Mouse (Mus musculus) midbrain, embryonic 14.5 days (tissue): ENCODE measurements at regions not wholly inside any gene's neighbourhood (a gene's known extent, or its start where the extent isn't known, plus 50 kb on each side); places are given as distances from the start of the nearest gene placed in this dataset.

Experiments used
- ATAC-seq: fragments of 200-750 bp; cut with Nextera tagmentation; 2 replicates; pipeline ENCODE4 v1.8.0; 2017; ENCODE audit warnings: moderate number of reproducible peaks, moderate library complexity; ENCODE audit not compliant: low FRiP score, low TSS enrichment
- DNase-seq: peaks from one replicate; pipeline ENCODE4 v3.0.0-alpha.2; 2015
- H3K27ac ChIP-seq: fragments of 300-500 bp; sonication (generic); replicated peaks from 2 replicates; pipeline ENCODE4 v1.5.1; 2014; ENCODE audit warnings: mild to moderate bottlenecking, low read depth, low read length, moderate library complexity
- H3K27me3 ChIP-seq: fragments of 300-500 bp; sonication (generic); 2 replicates; pipeline ENCODE4 v1.6.1; 2014; ENCODE audit warnings: low read length, control low read depth, mixed read lengths; ENCODE audit not compliant: control insufficient read depth, insufficient read depth
- H3K36me3 ChIP-seq: fragments of 300-500 bp; sonication (generic); 2 replicates; pipeline ENCODE4 v1.6.1; 2014; ENCODE audit warnings: low read length, control low read depth; ENCODE audit not compliant: control insufficient read depth, insufficient read depth
- H3K4me1 ChIP-seq: fragments of 300-500 bp; sonication (generic); 2 replicates; pipeline ENCODE4 v1.6.1; 2014; ENCODE audit warnings: mild to moderate bottlenecking, antibody characterized with exemption, low read length, control low read depth; ENCODE audit not compliant: control insufficient read depth, insufficient read depth
- H3K4me2 ChIP-seq: fragments of 300-500 bp; sonication (generic); 2 replicates; pipeline ENCODE4 v1.6.1; 2014; ENCODE audit warnings: mild to moderate bottlenecking, low read length, moderate library complexity
- H3K4me3 ChIP-seq: fragments of 300-500 bp; sonication (generic); replicated peaks from 2 replicates; pipeline ENCODE4 v1.5.1; 2014; ENCODE audit warnings: low read depth, low read length
- H3K9ac ChIP-seq: fragments of 300-500 bp; sonication (generic); replicated peaks from 2 replicates; pipeline ENCODE4 v1.6.1; 2014; ENCODE audit warnings: mild to moderate bottlenecking, low read length, moderate library complexity
- H3K9me3 ChIP-seq: fragments of 300-500 bp; sonication (generic); 2 replicates; pipeline ENCODE4 v1.6.1; 2016; ENCODE audit warnings: low read length, control low read depth, mixed read lengths; ENCODE audit not compliant: control insufficient read depth
- WGBS: fragments of 180-500 bp; shearing (Covaris S2); extraction: QIAGEN DNeasy Blood & Tissue Kit; methylation state at CpG from one replicate; pipeline ENCODE4 v1.1.7; 2014; 5-methylcytosine and 5-hydroxymethylcytosine counted together

DNA sequence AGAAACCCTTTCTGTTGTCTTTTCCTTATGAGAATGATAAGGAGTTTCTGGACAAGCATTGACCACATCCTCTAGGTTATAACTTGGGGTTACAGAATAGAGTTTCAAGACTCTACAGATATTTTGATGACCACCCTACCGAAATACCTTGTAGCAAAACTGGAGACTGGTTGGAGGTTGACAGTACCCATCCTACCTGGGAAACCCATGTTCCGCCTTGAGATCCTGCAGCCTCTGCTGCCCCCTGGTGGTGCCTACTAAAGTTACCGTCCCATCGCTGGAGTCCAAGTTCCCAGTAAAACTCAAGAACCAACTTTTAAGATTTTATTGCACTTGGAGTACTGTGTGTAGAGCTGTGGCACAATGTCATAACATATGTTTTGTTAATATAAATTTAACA, 472.1 kb downstream of the Kctd12 start:
- Histone ChIP-seq H3K4me1 (no peaks in the 10 kb centered on the region), H3K9ac (no peak overlapping the region), H3K4me3 (no peak overlapping the region), H3K4me2 (no peak overlapping the region), H3K27me3 (no peaks in the 10 kb centered on the region), H3K36me3 (no peaks in the 10 kb centered on the region), H3K27ac (no peak overlapping the region), H3K9me3 (no peaks in the 10 kb centered on the region)
- 32% methylated on average over 4 of the region's 4 CpGs for WGBS
- peak; percentile 72 for DNase-seq
- ATAC-seq: peak; percentile 55; the same call in 1 of the 2 replicates

DNA sequence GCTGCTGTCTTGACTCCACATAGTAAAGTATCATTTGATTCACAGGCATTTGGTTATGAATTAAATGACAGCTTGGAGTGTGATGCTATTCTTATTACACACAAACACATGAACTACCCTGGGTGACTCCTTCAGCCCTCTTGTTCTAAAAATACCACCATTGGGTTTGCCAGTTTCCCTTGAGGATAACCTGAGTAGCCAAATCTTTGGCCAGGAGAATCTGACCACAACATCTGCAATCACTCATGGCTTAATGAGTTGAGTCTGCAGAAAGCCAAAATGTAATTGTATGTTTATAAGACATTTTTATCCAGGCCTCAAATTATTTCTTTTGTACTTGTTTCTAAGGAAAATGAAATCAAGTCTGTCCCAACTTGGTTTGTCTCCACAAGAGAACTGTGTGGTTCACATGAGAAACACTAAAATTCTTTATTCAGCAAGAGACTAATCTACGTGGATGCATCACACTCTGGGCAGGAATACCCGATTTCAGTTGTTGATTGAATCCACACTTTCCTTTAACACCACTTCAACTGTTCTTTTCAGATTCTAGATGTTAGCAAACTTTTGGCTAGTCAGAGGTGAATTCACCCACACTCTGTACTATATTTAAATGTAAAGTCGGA, 476.6 kb downstream of the Kctd12 start:
- Histone ChIP-seq H3K9ac (no peak overlapping the region), H3K27ac (no peak overlapping the region), H3K27me3 (no peaks in the 10 kb centered on the region), H3K9me3 (no peaks in the 10 kb centered on the region), H3K36me3 (no peaks in the 10 kb centered on the region), H3K4me1 (no peaks in the 10 kb centered on the region), H3K4me3 (no peak overlapping the region), H3K4me2 (no peak overlapping the region)
- no peak for ATAC-seq
- WGBS: 86% methylated on average over 3 of the region's 3 CpGs
- DNase-seq: no peak

DNA sequence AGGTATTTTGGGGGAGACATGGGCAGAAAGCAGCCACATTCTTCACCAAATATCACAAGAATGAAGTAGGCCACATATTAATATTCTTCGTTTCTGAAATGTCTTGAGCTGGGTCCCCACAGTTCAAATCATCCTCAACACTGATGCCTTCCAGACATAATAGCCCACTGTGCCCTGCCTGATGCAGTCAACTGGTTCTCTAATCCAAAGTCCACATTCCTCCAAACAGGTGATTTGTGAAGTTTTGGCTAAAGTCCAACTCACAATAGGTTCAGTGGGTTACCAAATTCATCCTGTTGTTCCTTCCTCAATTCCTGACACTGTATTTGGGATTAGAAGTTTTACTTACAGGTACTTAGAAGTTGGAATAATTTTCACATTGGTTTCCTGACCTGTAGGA, 485.3 kb downstream of the Kctd12 start:
- H3K4me3 ChIP-seq: no peak overlapping the region
- WGBS: 88% methylated on average over 1 of the region's 1 CpGs
- no peaks in the 10 kb centered on the region for H3K27me3 ChIP-seq
- no peaks in the 10 kb centered on the region for H3K4me1 ChIP-seq
- no peaks in the 10 kb centered on the region for H3K9me3 ChIP-seq
- H3K9ac ChIP-seq: no peak overlapping the region
- H3K4me2 ChIP-seq: no peak overlapping the region
- H3K27ac ChIP-seq: no peak overlapping the region
- no peaks in the 10 kb centered on the region for H3K36me3 ChIP-seq
- DNase-seq (no peak), ATAC-seq (no peak)

- H3K27ac ChIP-seq: no peak overlapping the region
- no peak overlapping the region for H3K9ac ChIP-seq
- no peak for DNase-seq
- H3K4me1 ChIP-seq: no peaks in the 10 kb centered on the region
- no peaks in the 10 kb centered on the region for H3K9me3 ChIP-seq
- no peak overlapping the region for H3K4me3 ChIP-seq
- no peak for ATAC-seq
- WGBS: 59% methylated on average over 2 of the region's 2 CpGs
- no peak overlapping the region for H3K4me2 ChIP-seq
- no peaks in the 10 kb centered on the region for H3K27me3 ChIP-seq
- no peaks in the 10 kb centered on the region for H3K36me3 ChIP-seq
Observed at GRCm38 (mm10) chr14:102492376-102492775, 490.1 kb downstream of the Kctd12 start.

- Histone ChIP-seq H3K4me3 (no peak overlapping the region), H3K9me3 (no peaks in the 10 kb centered on the region), H3K4me2 (no peak overlapping the region), H3K36me3 (no peaks in the 10 kb centered on the region), H3K27me3 (no peaks in the 10 kb centered on the region), H3K9ac (no peak overlapping the region), H3K27ac (no peak overlapping the region), H3K4me1 (no peaks in the 10 kb centered on the region)
- DNase-seq: no peak
- no peak for ATAC-seq
- WGBS: 92% methylated on average over 1 of the region's 1 CpGs
Observed at GRCm38 (mm10) chr14:102491205-102491604, 491.2 kb downstream of the Kctd12 start.

DNA sequence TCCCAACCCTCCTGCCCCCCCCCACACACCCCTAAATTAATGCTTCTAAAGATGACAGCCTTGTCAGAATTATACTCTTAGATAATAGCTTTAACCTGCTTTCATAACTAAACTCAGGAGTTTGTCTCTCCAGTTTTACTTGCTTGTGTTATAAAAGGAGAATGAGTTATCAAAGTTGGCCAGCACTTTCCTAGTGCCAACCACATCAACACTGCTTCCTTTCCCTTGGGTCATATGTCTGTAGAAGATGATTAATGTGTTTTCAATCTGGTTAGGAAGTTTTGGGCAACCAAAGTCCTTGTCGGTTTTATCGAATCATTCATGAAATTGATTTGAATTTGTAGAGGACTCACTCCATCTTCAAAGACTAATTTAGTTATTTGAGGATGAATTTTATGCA, 505.3 kb downstream of the Kctd12 start:
- H3K27me3 ChIP-seq: no peaks in the 10 kb centered on the region
- H3K4me1 ChIP-seq: no peaks in the 10 kb centered on the region
- no peaks in the 10 kb centered on the region for H3K9me3 ChIP-seq
- no peak for DNase-seq
- WGBS: 94% methylated on average over 2 of the region's 2 CpGs
- H3K36me3 ChIP-seq: no peaks in the 10 kb centered on the region
- no peak overlapping the region for H3K4me2 ChIP-seq
- no peak for ATAC-seq
- H3K9ac ChIP-seq: no peak overlapping the region
- no peak overlapping the region for H3K27ac ChIP-seq
- H3K4me3 ChIP-seq: no peak overlapping the region

- ATAC-seq: no peak
- Histone ChIP-seq H3K4me3 (no peak overlapping the region), H3K9me3 (no peaks in the 10 kb centered on the region), H3K36me3 (no peaks in the 10 kb centered on the region), H3K4me2 (no peak overlapping the region), H3K27ac (no peak overlapping the region), H3K27me3 (no peaks in the 10 kb centered on the region), H3K4me1 (no peaks in the 10 kb centered on the region), H3K9ac (no peak overlapping the region)
- WGBS: 45% methylated on average over 4 of the region's 4 CpGs
- no peak for DNase-seq
Observed at GRCm38 (mm10) chr14:102469326-102469725, 513.1 kb downstream of the Kctd12 start.

DNA sequence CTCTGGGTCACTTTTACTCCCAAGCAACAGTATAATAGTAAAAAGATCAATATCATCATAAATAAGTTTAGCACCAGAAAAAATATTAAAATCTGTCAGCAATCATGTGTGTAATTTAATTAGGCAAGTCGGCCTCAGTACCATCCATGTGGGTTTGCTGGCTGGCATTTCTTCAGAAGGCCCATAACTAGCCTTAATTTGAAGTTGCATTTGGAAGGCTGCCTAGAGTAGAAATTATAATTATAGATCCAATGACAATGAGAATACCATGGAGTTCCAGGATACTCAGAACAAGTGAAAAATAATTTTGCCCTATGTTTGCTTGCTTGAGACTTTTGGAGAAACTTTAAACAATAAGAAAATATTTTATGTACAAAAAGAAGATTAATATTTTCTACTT, 521.4 kb downstream of the Kctd12 start:
- ATAC-seq: no peak
- no peaks in the 10 kb centered on the region for H3K9me3 ChIP-seq
- H3K27me3 ChIP-seq: no peaks in the 10 kb centered on the region
- no peaks in the 10 kb centered on the region for H3K4me1 ChIP-seq
- H3K4me3 ChIP-seq: no peak overlapping the region
- WGBS: 84% methylated on average over 1 of the region's 1 CpGs
- no peaks in the 10 kb centered on the region for H3K36me3 ChIP-seq
- no peak for DNase-seq
- no peak overlapping the region for H3K9ac ChIP-seq
- H3K4me2 ChIP-seq: no peak overlapping the region
- H3K27ac ChIP-seq: no peak overlapping the region

- 55% methylated on average over 2 of the region's 2 CpGs for WGBS
- Histone ChIP-seq H3K36me3 (no peaks in the 10 kb centered on the region), H3K27me3 (no peaks in the 10 kb centered on the region), H3K4me1 (no peaks in the 10 kb centered on the region), H3K4me2 (no peak overlapping the region), H3K27ac (no peak overlapping the region), H3K4me3 (no peak overlapping the region), H3K9ac (no peak overlapping the region), H3K9me3 (no peaks in the 10 kb centered on the region)
- ATAC-seq (no peak), DNase-seq (no peak)
Observed at GRCm38 (mm10) chr14:102439738-102440137, 542.7 kb downstream of the Kctd12 start.
